Mouse (Mus musculus): ENCODE measurements around the gene Oasl2. TPM values are rescaled to one million over a fixed set of nuclear protein-coding genes. Genes with fewer than 3 reads are reported as not detected.

The Oasl2 gene
- total and polyA plus RNA-seq, 3 experiments: 5.8 to 11.7 (median 7.3) TPM

DNA sequence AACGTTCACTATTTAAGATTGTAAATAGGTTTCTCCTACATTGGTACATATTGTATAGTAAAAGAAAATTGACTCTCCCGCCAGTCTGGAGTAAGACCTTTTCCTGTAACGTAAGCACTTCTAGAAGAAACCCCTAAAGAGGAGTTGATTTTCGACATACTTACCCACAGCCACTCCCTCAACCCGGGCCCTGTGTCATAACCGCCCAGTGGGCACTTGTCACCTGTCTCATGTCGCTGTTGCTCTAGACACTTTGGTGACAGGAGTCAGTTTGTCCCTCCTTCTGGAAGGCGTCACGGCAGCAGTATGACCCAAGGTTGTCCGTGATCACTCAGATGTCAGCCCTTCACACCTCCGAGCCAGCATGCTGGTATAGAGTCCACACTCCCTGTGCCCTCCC, 13.7 kb upstream of the Oasl2 start:
- Histone ChIP-seq H3K9ac (ENCODE audit: low read depth, low read length) (no peak overlapping the region), H3K27me3 (ENCODE audit: control insufficient read depth, insufficient read depth, low read length) (no peaks in the 10 kb centered on the region; the same call in 1 of the 2 replicates), H3K4me3 (no peak overlapping the region), H3K27ac (no peak overlapping the region), H3K79me2 (replicated peaks; ENCODE audit: control insufficient read depth, insufficient read depth, low read length) (no peaks in the 10 kb centered on the region), H3K4me1 (ENCODE audit: control insufficient read depth, insufficient read depth, low read length) (no peaks in the 10 kb centered on the region), H3K36me3 (ENCODE audit: control insufficient read depth, insufficient read depth, low read length) (no peaks in the 10 kb centered on the region)
- 78% methylated on average over 11 of the region's 11 CpGs for WGBS
- DNase-seq: no peak
- intact Hi-C loops (cut with DNase I): no loop called here
- TF ChIP-seq EP300 (IDR thresholded peaks at IDR 0.05; ENCODE audit: insufficient read depth, low read depth, low read length) (no peak), POLR2A (IDR thresholded peaks at IDR 0.05; ENCODE audit: insufficient read depth, low read depth, low read length) (no peak), CTCF (IDR thresholded peaks at IDR 0.05) (no peak)

- DNase-seq: no peak
- no peaks in the 10 kb centered on the region for H3K27me3 ChIP-seq (ENCODE audit: control insufficient read depth, insufficient read depth, low read length)
- no peaks in the 10 kb centered on the region for H3K36me3 ChIP-seq (ENCODE audit: control insufficient read depth, insufficient read depth, low read length)
- H3K9ac ChIP-seq (ENCODE audit: low read depth, low read length): no peak overlapping the region
- TF ChIP-seq CTCF (IDR thresholded peaks at IDR 0.05) (no peak), POLR2A (IDR thresholded peaks at IDR 0.05; ENCODE audit: insufficient read depth, low read depth, low read length) (no peak), EP300 (IDR thresholded peaks at IDR 0.05; ENCODE audit: insufficient read depth, low read depth, low read length) (no peak)
- H3K79me2 ChIP-seq (replicated peaks; ENCODE audit: control insufficient read depth, insufficient read depth, low read length): no peaks in the 10 kb centered on the region
- H3K4me3 ChIP-seq: no peak overlapping the region
- intact Hi-C loops (cut with DNase I): no loop called here
- no peak overlapping the region for H3K27ac ChIP-seq
- H3K4me1 ChIP-seq (ENCODE audit: control insufficient read depth, insufficient read depth, low read length): no peaks in the 10 kb centered on the region
- 67% methylated on average over 6 of the region's 6 CpGs for WGBS
These were observed 9.9 kb upstream of the Oasl2 start for GRCm38 (mm10) chr5:114886801-114887200.

DNA sequence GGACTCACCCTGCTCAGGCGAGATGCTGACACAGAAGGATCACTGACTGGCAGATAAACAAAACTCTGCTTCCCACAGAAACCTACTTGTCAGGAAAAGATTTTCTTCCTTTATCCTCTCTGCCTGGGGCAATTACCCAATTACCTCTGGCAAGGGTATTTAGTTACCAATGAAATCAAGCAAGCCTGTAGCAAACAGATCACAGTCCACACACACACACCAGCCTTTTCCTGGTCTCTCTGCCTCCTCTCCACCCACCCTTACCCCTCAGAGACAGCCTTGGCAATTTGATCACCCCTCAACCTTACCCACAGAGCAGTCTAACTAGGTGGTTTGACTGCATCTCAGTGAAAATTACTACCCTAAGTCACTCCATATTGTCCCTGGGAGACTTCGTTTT, 7.7 kb upstream of the Oasl2 start:
- Histone ChIP-seq H3K27me3 (ENCODE audit: control insufficient read depth, insufficient read depth, low read length) (no peaks in the 10 kb centered on the region), H3K79me2 (replicated peaks; ENCODE audit: control insufficient read depth, insufficient read depth, low read length) (no peaks in the 10 kb centered on the region), H3K4me3 (no peak overlapping the region), H3K27ac (no peak overlapping the region), H3K9ac (ENCODE audit: low read depth, low read length) (no peak overlapping the region), H3K4me1 (ENCODE audit: control insufficient read depth, insufficient read depth, low read length) (no peaks in the 10 kb centered on the region), H3K36me3 (ENCODE audit: control insufficient read depth, insufficient read depth, low read length) (no peaks in the 10 kb centered on the region)
- TF ChIP-seq EP300 (IDR thresholded peaks at IDR 0.05; ENCODE audit: insufficient read depth, low read depth, low read length) (no peak), CTCF (IDR thresholded peaks at IDR 0.05) (no peak), POLR2A (IDR thresholded peaks at IDR 0.05; ENCODE audit: insufficient read depth, low read depth, low read length) (no peak)
- 100% methylated on average over 2 of the region's 2 CpGs for WGBS
- no peak for DNase-seq
- intact Hi-C loops (cut with DNase I): no loop called here

DNA sequence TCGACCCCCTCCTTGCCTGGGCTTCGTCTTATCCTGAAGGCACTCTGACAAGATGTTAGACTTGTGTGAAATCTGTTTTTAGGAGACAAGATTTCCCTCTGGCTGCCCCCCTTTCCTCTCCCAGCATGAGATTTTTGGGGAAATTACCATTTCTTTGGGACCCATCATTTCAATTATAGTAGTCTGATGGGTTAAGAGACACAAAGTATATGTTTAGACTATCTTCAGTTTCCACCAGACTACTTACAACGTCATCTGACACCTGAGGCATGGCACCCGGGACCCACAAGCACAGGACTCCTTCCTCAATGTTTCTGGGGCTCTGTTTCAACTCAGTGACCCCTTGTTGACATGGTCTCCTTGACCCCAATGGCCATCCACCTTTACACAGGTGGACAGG, 1.2 kb upstream of the Oasl2 start:
- Histone ChIP-seq H3K9ac (ENCODE audit: low read depth, low read length) (no peak overlapping the region), H3K27ac (no peak overlapping the region), H3K79me2 (replicated peaks; ENCODE audit: control insufficient read depth, insufficient read depth, low read length) (no peaks in the 10 kb centered on the region), H3K4me3 (no peak overlapping the region), H3K36me3 (ENCODE audit: control insufficient read depth, insufficient read depth, low read length) (no peaks in the 10 kb centered on the region), H3K4me1 (ENCODE audit: control insufficient read depth, insufficient read depth, low read length) (peaks cover 3% of the 10 kb centered on the region), H3K27me3 (ENCODE audit: control insufficient read depth, insufficient read depth, low read length) (no peaks in the 10 kb centered on the region)
- intact Hi-C loops (cut with DNase I): loop anchor here (5.0 kb wide), 1 partner anchor 73 kb away; the partner anchor contains the start of gene 1500011B03Rik
- DNase-seq: no peak
- 91% methylated on average over 4 of the region's 4 CpGs for WGBS
- TF ChIP-seq CTCF (IDR thresholded peaks at IDR 0.05): no peak
- TF ChIP-seq EP300 (IDR thresholded peaks at IDR 0.05; ENCODE audit: insufficient read depth, low read depth, low read length): no peak
- no peak for TF ChIP-seq POLR2A (IDR thresholded peaks at IDR 0.05; ENCODE audit: insufficient read depth, low read depth, low read length)

DNA sequence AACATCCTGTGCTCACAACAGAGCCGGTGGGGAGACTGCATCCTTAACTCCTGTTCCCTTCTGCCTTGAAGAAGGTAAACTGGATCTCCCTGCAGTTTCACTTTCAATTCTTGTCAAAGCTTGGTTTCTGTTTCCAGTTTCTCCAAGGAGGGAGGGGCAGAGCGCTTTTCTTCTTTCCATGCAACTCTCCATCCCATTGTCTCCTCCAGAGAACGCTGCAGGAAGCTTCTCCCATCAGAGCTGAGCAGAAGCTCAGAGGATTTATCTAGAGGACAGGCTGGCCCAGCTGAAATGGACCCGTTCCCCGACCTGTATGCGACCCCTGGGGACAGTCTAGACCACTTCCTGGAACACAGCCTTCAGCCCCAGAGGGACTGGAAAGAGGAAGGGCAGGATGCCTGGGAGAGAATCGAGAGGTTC, 648 bp downstream of the Oasl2 start:
- Histone ChIP-seq H3K9ac (ENCODE audit: low read depth, low read length) (peak overlapping the region; percentile 65), H3K27ac (peak overlapping the region; percentile 94), H3K27me3 (ENCODE audit: control insufficient read depth, insufficient read depth, low read length) (no peaks in the 10 kb centered on the region), H3K36me3 (ENCODE audit: control insufficient read depth, insufficient read depth, low read length) (no peaks in the 10 kb centered on the region), H3K4me3 (peak overlapping the region; percentile 68), H3K79me2 (replicated peaks; ENCODE audit: control insufficient read depth, insufficient read depth, low read length) (no peaks in the 10 kb centered on the region), H3K4me1 (ENCODE audit: control insufficient read depth, insufficient read depth, low read length) (peaks cover 3% of the 10 kb centered on the region)
- 4% methylated on average over 7 of the region's 7 CpGs for WGBS
- intact Hi-C loops (cut with DNase I): loop anchor here (5.0 kb wide), 1 partner anchor 75 kb away; the partner anchor contains the start of gene 1500011B03Rik
- DNase-seq: peak; percentile 74 to 76
- no peak for TF ChIP-seq CTCF (IDR thresholded peaks at IDR 0.05)
- peak; percentile 81 for TF ChIP-seq POLR2A (IDR thresholded peaks at IDR 0.05; ENCODE audit: insufficient read depth, low read depth, low read length)
- 0 out of 2 replicates have a peak, but pooled peaks have one; percentile 24 for TF ChIP-seq EP300 (IDR thresholded peaks at IDR 0.05; ENCODE audit: insufficient read depth, low read depth, low read length)

- Histone ChIP-seq H3K36me3 (ENCODE audit: control insufficient read depth, insufficient read depth, low read length) (no peaks in the 10 kb centered on the region), H3K9ac (ENCODE audit: low read depth, low read length) (no peak overlapping the region), H3K27ac (no peak overlapping the region), H3K4me3 (no peak overlapping the region), H3K27me3 (ENCODE audit: control insufficient read depth, insufficient read depth, low read length) (no peaks in the 10 kb centered on the region), H3K4me1 (ENCODE audit: control insufficient read depth, insufficient read depth, low read length) (peaks cover 3% of the 10 kb centered on the region), H3K79me2 (replicated peaks; ENCODE audit: control insufficient read depth, insufficient read depth, low read length) (no peaks in the 10 kb centered on the region)
- intact Hi-C loops (cut with DNase I): loop anchor here (5.0 kb wide), 1 partner anchor 77 kb away; the partner anchor contains the start of gene 1500011B03Rik
- 55% methylated on average over 7 of the region's 7 CpGs for WGBS
- TF ChIP-seq CTCF (IDR thresholded peaks at IDR 0.05) (no peak), EP300 (IDR thresholded peaks at IDR 0.05; ENCODE audit: insufficient read depth, low read depth, low read length) (no peak)
- no peak for DNase-seq
These were observed 2.1 kb downstream of the Oasl2 start for GRCm38 (mm10) chr5:114898857-114899256.
